Mouse (Mus musculus): Measurements from ENCODE around the gene Smc3. TPM values are rescaled to one million over a fixed set of nuclear protein-coding genes. Genes with fewer than 3 reads are reported as not detected.
"Not testable (repeated sequence)": the region's sequence is repeated elsewhere in the genome, so short reads cannot be mapped to it uniquely, and the experiment has no call there.

Smc3 gene
- total RNA-seq, 1 experiment from 2014 or later: 121 TPM

DNA sequence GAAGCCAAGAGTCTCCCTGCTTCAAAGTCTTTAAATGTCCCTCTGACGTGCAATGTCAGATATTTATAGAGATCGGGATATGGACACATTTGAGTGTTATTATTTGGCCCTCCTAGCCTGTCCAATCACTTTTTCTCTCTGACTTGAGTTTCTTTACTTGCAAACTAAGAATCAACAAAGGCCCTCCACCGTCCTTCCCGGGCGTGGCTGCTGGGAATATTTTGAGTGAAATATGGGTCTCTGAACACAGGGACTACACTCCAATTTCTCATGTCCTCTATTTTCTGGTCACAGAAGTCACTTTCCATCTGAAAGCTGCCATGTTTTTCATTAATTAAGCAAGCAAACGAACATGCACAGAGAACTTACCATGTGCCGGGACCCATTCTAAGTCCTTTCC is 25.7 kb upstream of the Smc3 start:
- no peak for ATAC-seq (replicated peaks; ENCODE audit: insufficient number of reproducible peaks, low FRiP score, low TSS enrichment, poor library complexity, severe bottlenecking)

DNA sequence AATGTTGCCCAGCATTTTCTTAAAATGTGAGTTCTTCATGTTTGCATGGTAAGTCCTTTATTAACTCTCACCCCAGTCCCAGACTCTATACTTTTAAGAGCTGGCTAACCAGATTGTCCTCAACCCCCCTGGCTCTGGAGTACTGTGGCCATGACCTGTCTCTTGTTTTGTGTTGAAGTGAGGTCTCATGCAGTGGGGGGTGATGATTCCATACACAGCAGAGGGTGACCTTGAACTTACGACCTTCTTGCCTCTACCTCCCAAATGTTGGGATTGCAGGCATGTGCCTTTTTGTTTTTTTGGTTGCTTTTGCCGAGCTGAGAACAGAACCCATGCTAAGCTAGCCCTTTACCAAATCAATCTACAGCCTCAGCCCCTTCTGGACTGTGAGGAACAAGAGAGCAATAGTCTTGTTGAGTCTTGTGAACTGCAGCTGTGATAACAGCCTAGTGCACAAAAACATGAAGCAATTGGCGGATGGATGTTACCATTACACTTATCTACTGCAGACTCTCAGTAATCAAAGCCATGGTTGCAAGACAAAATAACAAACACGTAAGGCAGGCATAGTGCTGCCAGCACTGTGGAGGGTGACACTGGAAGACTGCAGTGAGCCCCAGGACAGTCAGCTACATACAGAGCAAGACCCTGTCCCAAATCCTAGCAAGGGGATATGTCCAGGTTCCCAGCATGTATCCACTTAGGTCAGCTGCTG is 24.7 kb upstream of the Smc3 start:
- no peak for ATAC-seq (replicated peaks; ENCODE audit: insufficient number of reproducible peaks, low FRiP score, low TSS enrichment, poor library complexity, severe bottlenecking)

DNA sequence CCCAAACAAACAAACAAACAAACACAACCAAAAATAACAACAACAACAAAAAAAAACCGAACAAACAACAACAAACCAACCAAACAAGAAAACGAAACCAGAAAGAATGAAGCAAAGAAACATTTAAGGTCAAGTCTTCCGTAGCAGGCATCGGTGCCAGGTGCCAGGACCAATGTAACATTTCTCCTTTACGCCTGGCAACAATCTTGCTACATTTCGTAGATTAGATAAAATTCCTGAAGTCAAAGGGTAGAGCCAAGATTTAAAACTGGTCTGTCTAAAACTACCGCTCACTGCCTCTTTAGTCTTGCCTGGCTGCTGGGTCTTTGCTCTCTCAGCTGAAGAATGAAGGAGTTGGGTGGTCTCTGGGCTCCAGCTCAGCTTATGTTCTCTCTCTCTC is 24.1 kb upstream of the Smc3 start:
- ATAC-seq (replicated peaks; ENCODE audit: insufficient number of reproducible peaks, low FRiP score, low TSS enrichment, poor library complexity, severe bottlenecking): no peak

DNA sequence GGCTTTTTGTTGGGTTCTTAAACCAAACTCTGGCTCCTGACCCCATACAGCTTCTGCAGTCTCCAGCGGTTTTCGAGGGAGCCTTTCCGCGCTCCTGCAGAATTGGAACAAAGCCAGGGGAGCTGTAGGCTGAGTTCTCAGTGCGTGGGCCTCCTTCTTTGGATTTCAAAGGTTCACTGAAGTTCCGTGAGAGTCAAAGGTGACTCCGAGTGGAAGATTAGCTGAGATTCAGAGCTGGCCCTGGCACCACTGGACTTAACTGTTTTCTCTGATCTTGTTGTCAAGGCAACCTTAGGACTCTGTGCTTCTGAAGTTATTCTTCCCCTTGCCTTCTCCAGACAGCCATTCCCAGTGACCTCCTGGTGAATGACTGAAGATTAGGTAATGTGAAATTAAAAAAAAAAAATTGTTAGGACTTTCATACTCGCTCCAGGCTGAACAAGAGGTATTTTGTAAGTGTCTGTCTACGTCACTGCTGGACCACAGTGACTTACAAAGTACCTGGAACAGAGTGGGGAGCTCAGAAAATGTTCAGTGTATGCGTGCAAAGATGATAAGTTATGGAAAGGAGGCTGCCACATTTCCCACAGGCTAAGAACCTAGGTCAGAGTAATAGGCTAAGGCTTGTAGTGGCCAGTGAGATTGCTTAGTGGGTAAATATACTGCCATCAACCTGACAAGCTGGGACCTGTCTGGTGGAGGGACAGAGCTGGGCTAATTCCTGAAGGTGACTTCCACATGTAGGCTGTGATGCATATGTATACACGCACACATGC is 23.0 kb upstream of the Smc3 start:
- no peak for ATAC-seq (replicated peaks; ENCODE audit: insufficient number of reproducible peaks, low FRiP score, low TSS enrichment, poor library complexity, severe bottlenecking)

DNA sequence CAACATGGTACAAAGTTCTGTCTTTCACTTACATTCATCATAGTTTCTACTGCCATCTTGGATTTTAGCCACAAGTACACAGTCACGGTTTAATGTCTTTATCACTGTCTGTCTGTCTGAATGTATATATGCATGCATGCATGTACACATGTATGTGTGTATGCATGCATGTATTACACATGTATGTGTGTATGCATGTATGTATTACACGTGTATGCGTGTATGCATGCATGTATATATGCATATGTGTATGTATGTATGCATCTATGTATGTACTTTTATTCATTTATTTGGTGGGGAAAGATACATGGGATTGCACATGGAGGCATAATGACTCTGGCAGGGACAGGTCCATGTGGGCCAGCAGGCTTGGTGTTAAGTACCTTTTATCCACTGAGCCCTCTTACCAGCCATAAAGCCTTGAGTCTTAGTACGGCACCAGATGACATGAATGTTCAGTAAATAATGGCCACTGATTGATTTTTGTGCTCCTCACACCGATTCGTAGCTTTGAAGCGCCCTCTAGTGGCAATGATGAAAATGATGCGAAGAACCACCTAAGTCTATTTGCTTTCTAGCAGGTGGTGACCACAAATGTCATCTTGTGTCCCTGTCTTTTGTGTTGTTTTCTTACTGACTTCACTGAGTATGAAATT is 21.5 kb upstream of the Smc3 start:
- ATAC-seq (replicated peaks; ENCODE audit: insufficient number of reproducible peaks, low FRiP score, low TSS enrichment, poor library complexity, severe bottlenecking): peak; percentile 93

DNA sequence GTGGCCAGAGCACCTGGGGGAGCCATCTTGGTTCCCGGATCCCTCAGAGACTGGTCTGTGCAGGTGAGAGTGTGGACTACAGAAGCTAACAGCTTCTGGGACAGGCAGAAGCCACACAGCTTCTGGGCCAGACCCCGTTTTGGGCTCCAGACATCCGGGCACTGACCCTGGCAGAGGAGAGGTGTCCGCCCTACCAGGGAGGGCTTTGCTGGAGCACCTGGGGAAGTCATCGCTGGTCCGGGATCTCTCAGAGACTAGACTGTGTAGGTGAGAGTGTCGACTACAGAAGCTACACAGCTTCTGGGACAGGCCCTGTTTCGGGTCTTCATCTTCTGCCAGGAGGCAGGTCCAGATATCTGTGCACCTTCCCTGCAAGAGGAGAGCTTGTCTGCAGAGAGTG is 19.9 kb upstream of the Smc3 start:
- not testable (repeated sequence) for ATAC-seq (replicated peaks; ENCODE audit: insufficient number of reproducible peaks, low FRiP score, low TSS enrichment, poor library complexity, severe bottlenecking)

DNA sequence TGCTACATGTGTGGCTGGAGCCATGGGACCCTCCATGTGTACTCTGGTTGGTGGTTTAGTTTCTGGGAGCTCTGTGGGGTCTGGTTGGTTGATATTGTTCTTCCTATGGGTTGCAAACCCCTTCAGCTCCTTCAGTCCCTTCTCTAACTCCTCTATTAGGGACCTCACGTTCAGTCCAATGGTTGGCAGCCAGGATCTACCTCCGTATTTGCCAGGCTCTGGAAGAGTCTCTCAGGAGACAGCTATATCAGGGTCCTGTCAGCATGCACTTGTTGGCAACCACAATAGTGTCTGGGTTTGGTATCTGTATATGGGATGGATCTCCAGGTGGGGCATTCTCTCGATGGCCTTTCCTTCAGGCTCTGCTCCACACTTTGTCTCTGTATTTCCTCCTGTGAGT is 12.5 kb upstream of the Smc3 start:
- not testable (repeated sequence) for ATAC-seq (replicated peaks; ENCODE audit: insufficient number of reproducible peaks, low FRiP score, low TSS enrichment, poor library complexity, severe bottlenecking)

DNA sequence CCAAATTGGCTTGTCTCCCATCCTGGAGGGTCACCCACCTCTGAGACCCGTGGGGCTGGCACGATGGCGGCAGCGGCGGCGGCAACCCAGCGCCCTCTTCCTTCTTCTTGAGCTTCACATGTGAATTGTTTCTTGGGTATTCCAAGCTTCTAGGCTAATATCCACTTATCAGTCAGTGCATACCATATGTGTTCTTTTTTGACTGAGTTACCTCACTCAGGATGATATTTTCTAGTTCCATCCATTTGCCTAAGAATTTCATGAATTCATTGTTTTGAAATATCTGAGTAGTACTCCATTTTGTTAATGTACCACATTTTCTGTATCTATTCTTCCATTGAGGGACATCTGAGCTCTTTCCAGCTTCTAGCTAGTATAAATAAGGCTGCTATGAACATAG is 11.2 kb upstream of the Smc3 start, which contains the start of gene Nutf2-ps1:
Gene Nutf2-ps1 (minus strand): TSS at position 101 of the 400 bp plus-strand sequence.
- ATAC-seq (replicated peaks; ENCODE audit: insufficient number of reproducible peaks, low FRiP score, low TSS enrichment, poor library complexity, severe bottlenecking): not testable (repeated sequence)

DNA sequence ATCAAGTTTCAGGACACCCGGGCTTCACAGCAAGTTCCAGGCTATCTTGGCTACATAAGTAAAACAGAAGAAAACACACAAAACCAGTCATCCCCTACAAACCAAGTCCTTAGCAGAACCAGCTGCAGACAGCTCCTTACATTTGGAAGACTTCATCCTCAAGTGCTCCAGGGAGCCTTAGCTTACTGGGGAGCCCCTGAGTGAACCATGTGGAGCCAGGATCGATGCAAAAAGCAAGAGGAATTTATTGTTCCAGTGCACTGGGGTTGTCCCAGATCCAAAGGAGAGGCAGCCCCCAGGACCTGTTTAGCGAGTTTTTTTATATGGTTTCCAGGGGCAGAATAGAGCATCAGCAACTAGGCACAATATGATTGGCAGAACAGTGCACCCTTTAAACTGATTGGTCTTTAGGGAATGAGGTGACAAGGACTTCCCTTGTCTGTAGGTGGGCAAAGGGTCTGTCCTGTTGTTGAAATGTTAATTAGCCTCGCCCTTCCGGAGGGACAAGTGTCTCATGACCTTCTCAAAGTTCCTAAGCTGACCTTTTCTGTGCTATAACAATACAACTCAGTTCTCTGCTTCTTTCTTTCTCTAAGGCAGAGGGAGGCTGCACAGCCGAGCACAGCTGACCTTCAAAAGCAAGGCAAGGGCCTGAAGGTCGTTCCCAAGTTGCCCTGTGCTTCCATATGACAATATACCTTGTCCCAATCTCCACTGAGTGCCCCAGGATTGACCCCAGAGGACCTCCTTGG is 3.3 kb upstream of the Smc3 start:
- ATAC-seq (replicated peaks; ENCODE audit: insufficient number of reproducible peaks, low FRiP score, low TSS enrichment, poor library complexity, severe bottlenecking): no peak

DNA sequence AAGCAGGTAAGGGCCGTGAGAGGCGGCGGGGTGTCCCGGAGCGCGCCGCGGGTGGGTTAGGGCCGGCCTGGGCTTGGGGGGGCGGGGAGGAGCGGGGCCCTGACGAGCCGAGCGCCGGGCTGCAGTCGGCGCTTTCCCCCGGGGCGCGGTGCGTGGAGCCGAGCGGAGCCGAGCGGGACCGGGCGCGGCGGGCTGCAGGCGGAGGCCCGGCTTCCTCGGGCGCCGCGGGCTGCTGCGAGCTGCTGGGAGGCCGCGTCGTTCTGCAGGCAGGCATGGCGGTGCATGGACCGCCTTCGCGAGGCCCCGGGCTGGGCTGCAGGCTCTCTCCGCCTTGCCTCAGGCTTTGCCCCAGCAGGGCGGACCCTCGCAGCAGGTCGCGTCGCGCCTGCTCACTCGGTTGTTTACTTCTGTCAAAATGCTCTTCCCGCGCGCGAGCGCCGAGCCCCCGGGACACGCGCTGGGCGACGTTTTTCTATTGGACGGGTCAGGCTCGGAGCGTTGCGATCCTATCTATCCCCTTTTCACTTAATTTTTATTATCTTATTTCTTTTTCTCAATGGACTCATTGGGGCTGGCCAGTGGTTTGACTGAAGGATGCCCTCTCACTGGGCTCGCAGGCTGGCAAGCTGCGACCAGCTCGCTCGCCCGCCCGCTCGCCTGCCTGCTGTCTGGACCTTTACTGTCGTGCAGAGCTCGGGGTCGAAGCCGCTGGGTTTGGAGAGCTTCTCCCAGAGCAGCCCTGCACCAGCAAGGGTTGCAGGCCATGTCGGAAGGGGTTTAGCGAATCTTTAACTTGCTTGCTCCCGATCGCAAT is 558 bp downstream of the Smc3 start:
- no peak for ATAC-seq (replicated peaks; ENCODE audit: insufficient number of reproducible peaks, low FRiP score, low TSS enrichment, poor library complexity, severe bottlenecking)

DNA sequence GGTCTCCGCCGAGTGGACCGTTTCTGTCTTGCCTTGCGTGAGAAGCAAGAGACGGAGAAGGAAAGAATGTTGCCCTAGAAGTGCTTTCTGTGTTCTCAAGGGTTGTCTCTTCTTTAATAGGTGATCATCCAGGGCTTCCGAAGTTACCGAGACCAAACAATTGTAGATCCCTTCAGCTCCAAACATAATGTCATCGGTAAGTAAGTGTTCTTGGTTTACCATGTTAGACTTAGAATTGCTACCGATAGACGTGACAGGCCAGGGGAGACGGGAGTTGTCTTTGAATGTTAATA is 1.1 kb downstream of the Smc3 start:
- ATAC-seq (replicated peaks; ENCODE audit: insufficient number of reproducible peaks, low FRiP score, low TSS enrichment, poor library complexity, severe bottlenecking): no peak

DNA sequence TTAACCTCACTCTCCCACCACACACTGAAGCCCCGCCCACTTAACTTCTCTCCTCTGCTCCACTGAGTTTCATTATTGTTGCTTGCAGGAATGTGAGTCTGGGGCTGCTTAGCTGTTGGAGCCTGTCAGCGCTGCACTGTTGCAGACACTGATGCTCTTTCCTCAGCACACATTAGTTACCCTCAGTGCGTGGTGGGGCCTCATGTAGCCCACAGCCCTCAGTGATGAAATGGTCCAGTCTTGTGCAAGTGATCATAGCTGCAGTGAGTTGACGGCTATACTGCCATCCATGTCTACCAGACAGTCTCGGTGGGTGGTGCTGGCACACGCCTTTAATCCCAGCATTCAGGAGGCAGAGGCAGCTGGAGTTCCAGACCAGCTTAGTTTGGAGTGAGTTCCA is 8.7 kb downstream of the Smc3 start:
- ATAC-seq (replicated peaks; ENCODE audit: insufficient number of reproducible peaks, low FRiP score, low TSS enrichment, poor library complexity, severe bottlenecking): no peak

DNA sequence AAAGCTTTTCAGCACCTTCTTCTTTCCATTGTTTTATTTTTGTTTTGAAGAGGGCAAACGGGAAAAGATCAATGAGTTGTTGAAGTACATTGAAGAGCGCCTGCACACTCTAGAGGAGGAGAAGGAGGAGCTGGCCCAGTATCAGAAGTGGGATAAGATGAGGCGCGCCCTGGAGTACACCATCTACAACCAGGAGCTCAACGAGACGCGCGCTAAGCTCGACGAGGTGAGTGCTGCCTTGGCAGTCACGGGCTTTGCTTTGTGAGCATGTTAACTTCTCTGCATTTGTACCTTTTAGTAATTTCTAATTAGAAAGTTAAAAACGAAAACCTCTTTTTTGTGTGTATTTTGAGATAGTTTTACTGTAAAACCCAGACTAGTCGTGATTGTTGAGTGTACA is 21.5 kb downstream of the Smc3 start:
- no peak for ATAC-seq (replicated peaks; ENCODE audit: insufficient number of reproducible peaks, low FRiP score, low TSS enrichment, poor library complexity, severe bottlenecking)

DNA sequence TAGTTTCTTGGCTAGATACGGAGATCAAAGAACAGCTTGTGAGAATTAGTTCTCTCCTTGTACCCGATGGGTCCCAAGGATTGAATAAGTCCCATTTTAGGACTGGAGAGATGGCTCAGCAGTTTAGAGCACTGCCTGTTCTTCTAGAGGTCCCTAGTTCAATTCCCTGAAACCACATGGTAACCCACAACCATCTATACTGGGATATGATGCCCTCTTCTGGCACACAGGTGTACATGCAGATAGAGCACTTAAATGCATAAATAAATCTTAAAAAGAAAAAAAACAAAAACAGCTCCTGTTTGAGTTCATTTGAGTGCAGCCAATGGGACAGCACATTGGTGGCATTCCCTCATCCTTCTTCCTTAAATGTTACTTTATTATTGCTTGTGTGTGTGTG is 37.8 kb downstream of the Smc3 start:
- no peak for ATAC-seq (replicated peaks; ENCODE audit: insufficient number of reproducible peaks, low FRiP score, low TSS enrichment, poor library complexity, severe bottlenecking)

DNA sequence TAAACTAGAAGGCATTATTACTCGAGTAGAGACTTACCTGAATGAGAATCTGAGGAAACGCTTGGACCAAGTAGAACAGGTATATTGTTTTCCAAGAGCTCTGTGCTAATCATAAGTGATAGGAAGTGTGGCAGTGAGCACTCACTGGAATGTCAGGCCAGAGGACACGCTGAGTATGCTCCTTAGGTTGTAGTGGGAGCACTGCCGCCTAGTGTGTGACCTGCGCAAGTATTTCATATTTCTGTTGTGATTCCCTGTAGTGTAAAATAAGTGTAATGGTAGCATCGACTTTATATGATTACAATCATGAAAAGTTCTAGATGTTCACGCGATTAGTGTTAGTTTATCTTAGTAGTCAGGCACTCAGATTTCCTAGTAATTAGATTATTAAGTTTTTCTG is 38.5 kb downstream of the Smc3 start:
- ATAC-seq (replicated peaks; ENCODE audit: insufficient number of reproducible peaks, low FRiP score, low TSS enrichment, poor library complexity, severe bottlenecking): no peak

DNA sequence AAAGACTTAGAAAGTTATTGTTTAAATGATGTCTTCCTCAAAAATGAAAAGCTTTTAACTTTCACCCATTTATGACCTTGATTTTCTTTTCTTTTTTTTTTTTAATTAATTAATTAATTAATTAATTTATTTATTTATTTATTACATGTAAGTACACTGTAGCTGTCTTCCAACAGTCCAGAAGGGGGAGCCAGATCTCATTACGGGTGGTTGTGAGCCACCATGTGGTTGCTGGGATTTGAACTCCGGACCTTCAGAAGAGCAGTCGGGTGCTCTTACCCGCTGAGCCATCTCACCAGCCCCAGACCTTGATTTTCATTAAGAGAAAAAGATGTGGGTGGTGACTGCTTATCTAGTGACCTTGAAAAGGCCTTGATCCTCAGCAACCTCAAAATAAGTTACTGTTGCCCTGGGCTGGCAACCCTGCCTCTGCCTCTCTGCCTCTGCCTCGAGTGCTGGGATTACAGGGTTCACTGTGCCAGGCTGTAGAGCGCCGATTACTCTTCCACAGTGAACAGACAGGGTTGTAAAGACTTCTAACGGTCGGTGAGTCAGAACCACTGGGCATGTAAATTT is 43.9 kb downstream of the Smc3 start:
- no peak for ATAC-seq (replicated peaks; ENCODE audit: insufficient number of reproducible peaks, low FRiP score, low TSS enrichment, poor library complexity, severe bottlenecking)

DNA sequence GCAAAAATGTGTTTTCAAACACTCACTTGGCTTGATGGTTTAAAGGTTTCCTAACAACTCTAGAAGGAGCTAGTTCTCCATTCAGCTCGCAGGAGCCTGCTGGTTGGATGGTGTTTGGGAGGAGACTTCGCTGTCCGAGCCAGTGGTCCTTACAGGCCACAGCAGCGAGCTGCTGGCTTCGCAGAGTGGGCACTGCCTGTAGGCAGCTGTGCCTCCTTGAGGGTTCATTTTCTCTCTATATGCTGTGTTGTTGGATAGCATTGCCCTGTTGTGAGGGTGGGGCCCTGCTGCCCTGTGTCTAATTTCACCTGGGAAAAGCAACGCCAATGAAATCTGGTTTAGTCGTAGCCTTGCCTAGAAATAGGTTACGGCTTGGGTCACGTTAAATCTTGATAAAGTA is 47.1 kb downstream of the Smc3 start:
- no peak for ATAC-seq (replicated peaks; ENCODE audit: insufficient number of reproducible peaks, low FRiP score, low TSS enrichment, poor library complexity, severe bottlenecking)

DNA sequence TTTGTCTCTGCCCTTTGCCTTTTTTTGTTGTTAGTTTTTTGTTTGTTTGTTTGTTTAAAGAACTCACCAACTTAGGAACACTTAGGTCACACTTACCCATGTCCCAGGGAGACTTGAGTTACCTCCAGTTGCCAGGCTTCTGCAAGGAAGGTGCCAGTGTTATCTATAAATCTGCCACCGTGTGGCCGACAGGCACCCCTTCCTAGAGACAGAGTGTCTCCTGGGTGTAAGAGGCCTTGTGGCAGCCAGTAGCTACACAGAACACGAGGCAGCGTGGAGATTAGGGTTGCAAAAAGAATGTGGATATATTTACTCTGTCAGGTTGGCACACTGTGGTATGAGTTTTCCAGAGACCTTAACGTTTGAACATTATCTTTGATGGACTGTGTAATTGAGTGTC is 47.9 kb downstream of the Smc3 start:
- ATAC-seq (replicated peaks; ENCODE audit: insufficient number of reproducible peaks, low FRiP score, low TSS enrichment, poor library complexity, severe bottlenecking): no peak

Measured in monocyte, adult 5-6 weeks (primary cell).